Mouse (Mus musculus) ES-Bruce4 (cell line): ENCODE results near the gene Adcy9.

Source experiments
- CTCF ChIP-seq: IDR thresholded peaks from one replicate; pipeline ENCODE4 v1.8.1; 2011; ENCODE audit warnings: low read depth, low read length
- POLR2A ChIP-seq: IDR thresholded peaks from one replicate; pipeline ENCODE4 v1.8.1; 2011; ENCODE audit warnings: low read length; ENCODE audit not compliant: insufficient read depth

DNA sequence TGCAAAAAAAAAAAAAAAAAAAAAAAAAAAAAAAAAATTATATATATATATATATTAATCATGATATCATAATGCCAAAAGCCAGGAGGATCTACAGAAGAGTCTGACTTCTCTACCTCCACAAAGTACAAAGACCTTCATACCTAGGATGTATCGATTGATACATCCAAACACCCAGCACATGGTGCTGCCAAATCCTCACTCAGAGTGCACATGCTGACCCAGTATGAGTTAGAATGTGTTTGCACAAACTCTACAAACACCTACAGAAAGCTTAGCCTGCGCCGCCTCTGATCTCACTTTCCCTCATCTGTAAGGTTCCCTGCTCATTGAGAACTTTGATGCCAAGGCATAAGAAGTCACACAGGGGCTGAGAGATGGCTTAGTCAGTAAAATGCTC is 2.7 kb upstream of the Adcy9 start:
- TF ChIP-seq POLR2A = no peak
- no peak for TF ChIP-seq CTCF
